Mouse (Mus musculus) lung, postnatal 25 days (tissue): Measurements from ENCODE around the gene Rapgefl1.
A peak's percentile ranks its signal among the peaks of the same experiment; 100 is the strongest.

Source experiments
- DNase-seq: peaks from one replicate; pipeline ENCODE4 v3.0.0; 2022; ENCODE audit warnings: low spot score

The Rapgefl1 gene

DNA sequence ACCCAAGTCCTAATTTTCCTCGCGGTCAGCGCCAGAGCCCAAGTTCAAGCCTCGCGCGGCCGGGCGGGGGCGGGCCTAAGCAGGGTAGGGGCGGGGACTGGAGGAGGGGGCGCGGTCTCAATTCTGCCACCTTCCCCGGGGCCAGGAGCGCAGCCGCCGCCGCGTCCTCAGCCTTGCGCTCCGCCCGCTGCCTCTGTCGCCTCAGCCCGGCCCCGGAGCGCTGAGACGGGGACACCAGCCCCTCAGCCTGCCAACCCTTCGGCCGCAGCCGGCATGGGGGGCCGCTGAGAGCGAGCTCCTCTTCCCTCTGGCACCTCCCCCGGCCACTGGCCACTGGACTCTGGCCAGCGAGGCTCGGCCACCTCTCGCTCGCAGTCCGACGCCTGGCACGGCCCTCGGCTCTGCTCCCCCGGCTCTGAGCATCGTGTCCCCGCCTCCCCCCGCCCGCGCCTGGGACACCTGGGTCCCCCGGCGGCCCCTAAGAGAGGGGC lies at the start of gene Rapgefl1:
Gene Rapgefl1, plus strand, starts transcription at position 135 of the 491 bp plus-strand sequence.
- DNase-seq: peak; percentile 75

DNA sequence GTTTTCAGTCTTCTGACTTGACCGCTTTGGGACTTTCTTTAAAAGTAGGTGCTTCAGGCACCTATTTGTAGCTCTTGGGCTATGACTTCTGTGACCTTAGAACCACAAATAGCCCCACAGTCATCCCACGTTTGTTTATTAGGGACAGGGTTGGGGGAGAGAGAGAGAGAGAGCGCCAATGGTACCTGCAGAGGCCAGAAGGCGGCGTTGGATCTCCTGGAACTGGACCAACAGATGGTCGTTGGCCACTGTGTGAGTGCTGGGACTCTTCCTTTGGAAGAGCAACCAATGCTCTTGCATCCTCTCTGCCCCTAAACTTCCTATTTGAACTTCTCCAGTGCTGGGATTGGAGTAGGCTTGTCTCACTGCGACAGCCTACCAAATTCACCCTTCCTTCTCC lies 49.4 kb upstream of the Rapgefl1 start:
- DNase-seq: no peak

GRCm38 (mm10) chr11:98787691-98788090 lies 48.9 kb upstream of the Rapgefl1 start:
- DNase-seq: no peak

GRCm38 (mm10) chr11:98788139-98788538 lies 48.4 kb upstream of the Rapgefl1 start:
- no peak for DNase-seq

- DNase-seq: peak; percentile 97
Measured at GRCm38 (mm10) chr11:98788550-98789218, 47.9 kb upstream of the Rapgefl1 start.

DNA sequence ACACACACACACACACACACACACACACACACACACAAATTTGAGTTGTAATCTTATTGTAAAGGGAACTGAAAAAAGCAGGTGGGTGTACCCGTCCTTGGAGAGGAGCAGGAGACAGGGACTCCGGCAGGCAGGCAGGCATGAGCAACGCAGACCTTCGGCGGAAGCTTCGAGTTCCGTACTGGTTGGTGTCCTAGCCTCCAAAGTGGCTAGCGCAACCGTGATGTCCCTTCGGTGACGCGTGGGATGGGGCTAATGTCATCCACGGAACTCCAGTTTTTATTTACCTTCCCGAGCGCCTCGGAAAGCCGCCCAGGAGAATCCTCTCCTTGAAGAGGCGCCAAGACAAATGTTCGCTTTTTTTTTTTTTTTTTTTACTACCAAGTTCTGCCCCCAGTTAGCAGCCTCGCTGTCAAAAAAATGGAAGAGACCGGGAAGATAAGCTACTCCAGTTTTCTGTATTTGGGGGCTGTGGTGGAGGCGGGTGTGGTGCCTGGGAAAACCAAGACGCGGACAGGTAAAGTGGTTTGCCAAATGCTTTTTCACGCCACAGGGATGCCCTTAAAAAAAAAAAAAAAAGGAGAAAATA lies 47.3 kb upstream of the Rapgefl1 start:
- DNase-seq: no peak

GRCm38 (mm10) chr11:98789824-98790223 lies 46.8 kb upstream of the Rapgefl1 start:
- no peak for DNase-seq

DNA sequence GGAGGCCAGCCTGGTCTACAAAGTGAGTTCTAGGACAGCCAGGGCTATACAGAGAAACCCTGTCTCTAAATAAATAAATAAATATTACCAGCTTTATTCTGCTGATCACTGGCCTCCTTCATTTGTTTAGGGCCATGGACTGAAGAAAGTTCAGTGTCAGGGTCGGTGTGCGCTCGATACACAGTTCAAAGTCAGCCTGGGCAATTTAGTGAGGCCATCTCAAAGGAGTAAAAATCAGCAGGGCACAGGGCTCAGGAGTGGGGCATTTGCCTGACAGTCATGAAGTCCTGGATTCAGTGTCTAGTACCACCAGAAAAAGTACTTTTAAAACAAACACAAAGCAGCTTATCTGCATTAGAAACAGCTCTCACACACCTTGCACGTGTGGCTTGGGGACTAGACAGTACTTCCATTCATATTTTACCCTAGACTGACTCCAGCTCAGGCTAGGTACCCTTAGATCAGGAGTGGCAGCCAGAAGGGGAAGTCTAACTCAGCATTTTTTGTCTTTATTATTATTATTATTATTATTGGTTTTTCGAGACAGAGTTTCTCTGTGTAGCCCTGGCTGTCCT lies 45.9 kb upstream of the Rapgefl1 start:
- DNase-seq: no peak

DNA sequence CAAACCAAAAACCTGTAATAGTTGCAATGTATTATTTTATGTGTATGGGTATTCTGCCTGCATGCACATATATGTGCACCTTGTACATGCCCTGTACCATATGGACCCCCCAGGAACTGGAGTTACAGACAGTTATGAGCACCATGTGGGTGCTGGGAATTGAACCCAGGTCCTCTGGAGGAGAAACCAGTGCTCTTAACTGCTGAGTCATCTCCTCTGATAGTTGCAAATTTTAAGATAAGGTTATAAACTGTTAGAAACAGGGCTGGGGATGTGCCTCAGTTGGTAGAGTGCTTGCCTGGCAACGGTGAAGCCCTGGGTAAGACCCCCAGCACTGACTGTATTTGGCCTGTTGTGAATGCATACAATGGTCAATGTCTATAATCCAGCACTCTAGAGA lies 45.1 kb upstream of the Rapgefl1 start:
- DNase-seq: no peak

- no peak for DNase-seq
Measured at GRCm38 (mm10) chr11:98792081-98792480, 44.5 kb upstream of the Rapgefl1 start.

DNA sequence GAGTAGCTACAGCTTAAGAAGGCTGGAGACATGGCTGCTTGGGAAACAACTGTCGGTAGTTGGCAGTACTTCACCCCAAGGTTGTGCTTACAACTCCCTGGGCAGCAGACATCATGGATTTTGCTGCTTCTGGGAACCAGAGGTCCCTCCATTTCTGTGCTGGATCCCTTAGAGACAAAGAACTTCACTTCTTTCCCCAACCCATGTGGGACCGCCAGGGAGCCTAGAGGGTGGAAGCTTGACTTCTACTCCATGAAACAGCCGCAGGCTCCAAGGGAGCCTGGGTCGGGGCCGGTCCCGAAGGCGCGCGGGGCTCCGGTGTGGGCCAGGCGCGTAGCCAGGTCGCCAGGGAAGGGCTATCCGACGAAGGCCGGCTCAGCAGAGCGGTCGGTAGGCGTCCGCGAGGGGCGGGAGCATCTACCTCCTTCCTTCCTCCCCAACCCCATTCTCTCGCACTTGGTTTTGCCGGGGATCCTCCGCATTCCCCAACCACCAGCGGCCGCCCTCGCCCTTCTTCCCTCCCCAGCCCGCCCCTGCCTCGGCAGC lies 42.0 kb upstream of the Rapgefl1 start:
- DNase-seq: peak; percentile 78

GRCm38 (mm10) chr11:98795015-98795713 lies 41.4 kb upstream of the Rapgefl1 start, which contains the start of gene Msl1:
TSS of gene Msl1 (plus strand) at chr11:98795516.
- peak; percentile 89 for DNase-seq

DNA sequence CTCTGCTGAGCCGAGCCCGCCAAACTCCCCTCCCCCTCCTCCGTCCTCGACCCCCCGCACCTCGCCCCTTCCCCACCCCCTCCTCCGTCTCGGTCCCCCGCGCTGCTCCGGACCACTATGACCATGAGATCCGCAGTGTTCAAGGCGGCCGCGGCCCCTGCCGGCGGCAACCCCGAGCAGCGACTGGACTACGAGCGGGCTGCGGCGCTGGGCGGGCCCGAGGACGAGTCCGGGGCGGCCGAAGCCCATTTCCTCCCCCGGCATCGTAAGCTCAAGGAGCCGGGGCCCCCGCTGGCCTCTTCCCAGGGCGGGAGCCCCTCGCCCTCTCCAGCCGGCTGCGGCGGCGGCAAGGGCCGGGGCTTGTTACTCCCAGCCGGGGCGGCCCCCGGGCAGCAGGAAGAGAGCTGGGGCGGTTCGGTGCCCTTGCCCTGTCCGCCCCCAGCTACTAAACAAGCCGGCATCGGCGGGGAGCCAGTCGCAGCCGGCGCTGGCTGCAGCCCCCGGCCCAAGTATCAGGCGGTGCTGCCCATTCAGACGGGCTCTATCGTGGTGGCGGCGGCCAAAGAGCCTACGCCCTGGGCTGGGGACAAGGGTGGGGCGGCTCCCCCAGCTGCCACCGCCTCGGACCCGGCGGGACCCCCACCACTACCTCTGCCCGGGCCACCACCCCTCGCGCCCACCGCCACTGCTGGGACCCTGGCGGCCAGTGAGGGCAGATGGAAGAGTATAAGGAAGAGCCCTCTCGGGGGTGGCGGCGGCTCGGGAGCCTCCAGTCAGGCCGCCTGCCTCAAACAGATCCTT lies 40.7 kb upstream of the Rapgefl1 start:
- no peak for DNase-seq

DNA sequence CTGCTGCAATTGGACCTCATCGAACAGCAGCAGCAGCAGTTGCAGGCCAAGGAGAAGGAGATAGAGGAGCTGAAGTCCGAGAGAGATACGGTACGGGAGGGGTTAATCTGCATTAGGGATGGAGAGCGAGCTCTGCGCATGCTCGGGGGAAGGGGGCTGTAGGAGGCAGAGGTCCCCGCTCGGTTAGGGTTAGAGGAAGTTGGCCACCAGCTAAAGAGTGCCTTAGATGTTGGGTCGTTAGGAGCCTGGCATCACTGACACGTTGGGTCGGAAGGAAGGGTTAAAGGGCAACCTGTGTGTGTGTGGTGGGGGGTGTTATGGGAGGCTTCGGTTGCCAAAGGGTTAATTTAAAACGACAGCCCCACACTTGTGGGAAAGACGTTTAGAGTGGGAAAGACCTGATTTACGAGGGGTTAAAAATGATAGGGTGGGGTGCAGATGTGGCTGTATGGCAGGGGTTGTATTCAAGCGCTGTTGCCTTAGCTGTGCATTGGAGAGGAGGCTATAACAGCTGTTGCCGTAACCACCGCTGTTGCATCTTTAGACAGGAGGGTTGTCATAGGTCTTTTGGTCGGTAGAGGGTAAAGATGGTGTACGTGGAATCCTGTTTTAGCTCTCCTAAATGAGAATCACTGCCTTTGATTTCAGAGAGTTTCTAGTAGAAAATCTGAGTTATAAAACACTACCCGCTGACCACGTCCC lies 39.9 kb upstream of the Rapgefl1 start:
- no peak for DNase-seq

GRCm38 (mm10) chr11:98797306-98797705 lies 39.3 kb upstream of the Rapgefl1 start:
- DNase-seq: no peak

- DNase-seq: no peak
Measured at GRCm38 (mm10) chr11:98797909-98798308, 38.7 kb upstream of the Rapgefl1 start.

GRCm38 (mm10) chr11:98804605-98805004 lies 32.0 kb upstream of the Rapgefl1 start, which contains the start of gene Casc3:
TSS of gene Casc3 (plus strand) at chr11:98804905.
- no peak for DNase-seq

GRCm38 (mm10) chr11:98808417-98808816 lies 28.2 kb upstream of the Rapgefl1 start:
- no peak for DNase-seq

DNA sequence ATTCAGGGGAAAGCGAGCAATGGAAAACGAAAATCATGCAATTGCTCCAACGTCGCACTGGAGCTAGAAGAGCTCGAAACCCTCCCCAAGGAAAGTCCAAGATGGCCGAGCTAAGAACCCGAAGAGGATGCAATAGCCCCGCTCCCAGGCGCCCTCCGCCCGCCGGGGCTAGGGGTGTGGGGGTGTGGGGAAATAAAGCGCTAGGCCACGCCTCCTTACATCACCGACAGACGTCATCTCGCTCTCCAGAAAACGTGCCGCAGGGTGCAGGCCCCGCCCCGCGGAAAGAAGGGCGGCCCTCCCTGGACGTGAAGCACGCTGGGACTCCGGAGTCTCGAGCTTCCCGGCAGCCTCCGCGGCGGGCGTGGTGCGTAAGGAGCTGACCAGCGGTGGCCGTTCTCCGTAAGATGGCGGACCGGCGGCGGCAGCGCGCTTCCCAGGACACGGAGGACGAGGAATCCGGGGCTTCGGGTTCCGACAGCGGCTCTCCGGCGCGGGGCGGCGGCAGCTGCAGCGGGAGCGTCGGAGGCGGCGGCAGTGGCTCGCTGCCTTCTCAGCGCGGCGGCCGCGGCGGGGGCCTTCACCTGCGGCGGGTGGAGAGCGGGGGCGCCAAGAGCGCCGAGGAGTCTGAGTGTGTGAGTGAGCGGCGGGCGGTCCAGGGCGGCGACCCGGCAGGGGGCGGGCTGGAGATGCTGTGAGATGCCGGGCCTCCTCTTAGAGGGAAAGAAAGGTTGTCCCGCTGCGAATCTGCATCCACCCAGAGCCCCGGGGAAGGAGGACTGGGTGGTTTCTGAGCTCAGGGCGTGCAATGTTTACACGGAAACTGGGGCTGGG lies 26.9 kb upstream of the Rapgefl1 start:
- peak; percentile 99 for DNase-seq

- DNase-seq: no peak
Measured at GRCm38 (mm10) chr11:98810686-98811085, 25.9 kb upstream of the Rapgefl1 start.
